Mouse (Mus musculus): Measurements from ENCODE around the gene E330009J07Rik. TPM values are rescaled to one million over a fixed set of nuclear protein-coding genes. Genes with fewer than 3 reads are reported as not detected.

The E330009J07Rik gene
- 7.5 and 9.6 TPM in 2 replicates for total RNA-seq (2015; ENCODE audit: low replicate concordance)
- total RNA-seq (2017; ENCODE audit: low replicate concordance) = 2.8 and 6.0 TPM in 2 replicates

GRCm38 (mm10) chr6:40436047-40436483, at the start of gene E330009J07Rik:
E330009J07Rik (minus strand) TSS chr6:40436135.
- ATAC-seq (replicated peaks; ENCODE audit: low FRiP score, poor library complexity, severe bottlenecking) = no peak; the same call in 1 of the 2 replicates

- ATAC-seq (replicated peaks; ENCODE audit: low FRiP score, poor library complexity, severe bottlenecking) = no peak
Measured at GRCm38 (mm10) chr6:40482318-40482717, 46.4 kb upstream of the E330009J07Rik start.

- no peak for ATAC-seq (replicated peaks; ENCODE audit: low FRiP score, poor library complexity, severe bottlenecking)
Measured at GRCm38 (mm10) chr6:40479705-40480104, 43.8 kb upstream of the E330009J07Rik start.

GRCm38 (mm10) chr6:40476132-40476531, 40.2 kb upstream of the E330009J07Rik start:
- ATAC-seq (replicated peaks; ENCODE audit: low FRiP score, poor library complexity, severe bottlenecking) = no peak

- no peak for ATAC-seq (replicated peaks; ENCODE audit: low FRiP score, poor library complexity, severe bottlenecking)
Measured at GRCm38 (mm10) chr6:40471720-40472010, 35.7 kb upstream of the E330009J07Rik start.

GRCm38 (mm10) chr6:40470916-40471719, 35.2 kb upstream of the E330009J07Rik start, which contains the start of gene Ssbp1:
Ssbp1 (plus strand) TSS chr6:40471352.
- ATAC-seq (replicated peaks; ENCODE audit: low FRiP score, poor library complexity, severe bottlenecking) = peak; percentile 98

GRCm38 (mm10) chr6:40465710-40466109, 29.8 kb upstream of the E330009J07Rik start:
- no peak for ATAC-seq (replicated peaks; ENCODE audit: low FRiP score, poor library complexity, severe bottlenecking)

DNA sequence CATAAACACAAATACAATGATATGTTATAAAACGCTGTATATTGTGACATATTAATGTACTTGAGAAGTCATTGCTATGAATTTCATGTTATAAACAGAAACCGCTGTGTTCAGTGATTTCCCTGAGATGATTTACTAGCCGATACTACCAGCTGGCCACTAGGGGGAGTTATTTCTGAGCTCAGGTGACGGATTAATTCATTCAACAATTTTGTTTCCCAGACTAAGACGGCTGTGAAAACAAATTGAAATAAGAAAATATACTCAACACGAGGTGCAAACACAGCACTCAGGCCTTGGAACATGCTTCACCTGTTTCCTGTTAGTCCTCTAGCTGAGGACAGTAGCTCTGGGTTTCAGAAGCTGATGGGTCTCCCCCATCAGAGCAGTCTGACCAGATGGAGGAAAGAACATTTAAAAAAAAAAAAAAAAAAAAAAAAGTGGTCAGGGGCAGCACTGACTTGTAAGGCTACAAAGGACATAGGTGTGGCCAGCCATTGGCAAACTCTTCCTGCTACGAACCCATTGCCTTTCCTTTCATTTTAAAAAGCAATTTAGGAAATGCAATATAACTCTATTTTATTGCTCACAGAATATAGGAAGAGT, 18.6 kb upstream of the E330009J07Rik start:
- ATAC-seq (replicated peaks; ENCODE audit: low FRiP score, poor library complexity, severe bottlenecking) = no peak; the same call in 1 of the 2 replicates

DNA sequence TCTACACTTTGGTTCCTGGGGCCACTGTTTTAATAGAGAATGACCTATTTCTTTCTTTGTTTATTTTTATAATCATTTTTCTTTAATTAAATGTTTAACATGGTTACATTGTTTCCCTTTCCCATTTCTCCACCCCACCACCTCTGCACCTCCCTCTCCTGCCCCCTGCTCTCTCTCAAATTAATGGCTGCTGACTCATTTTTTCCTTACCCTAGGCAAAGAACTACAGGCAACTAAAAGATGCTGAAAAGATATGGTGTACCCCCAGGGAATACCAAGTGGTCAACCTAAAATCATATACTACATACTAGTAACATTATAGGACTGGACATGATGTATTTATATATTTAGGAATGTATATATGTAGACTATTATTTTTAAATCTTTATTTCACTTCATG, 12.7 kb upstream of the E330009J07Rik start:
- no peak for ATAC-seq (replicated peaks; ENCODE audit: low FRiP score, poor library complexity, severe bottlenecking)

DNA sequence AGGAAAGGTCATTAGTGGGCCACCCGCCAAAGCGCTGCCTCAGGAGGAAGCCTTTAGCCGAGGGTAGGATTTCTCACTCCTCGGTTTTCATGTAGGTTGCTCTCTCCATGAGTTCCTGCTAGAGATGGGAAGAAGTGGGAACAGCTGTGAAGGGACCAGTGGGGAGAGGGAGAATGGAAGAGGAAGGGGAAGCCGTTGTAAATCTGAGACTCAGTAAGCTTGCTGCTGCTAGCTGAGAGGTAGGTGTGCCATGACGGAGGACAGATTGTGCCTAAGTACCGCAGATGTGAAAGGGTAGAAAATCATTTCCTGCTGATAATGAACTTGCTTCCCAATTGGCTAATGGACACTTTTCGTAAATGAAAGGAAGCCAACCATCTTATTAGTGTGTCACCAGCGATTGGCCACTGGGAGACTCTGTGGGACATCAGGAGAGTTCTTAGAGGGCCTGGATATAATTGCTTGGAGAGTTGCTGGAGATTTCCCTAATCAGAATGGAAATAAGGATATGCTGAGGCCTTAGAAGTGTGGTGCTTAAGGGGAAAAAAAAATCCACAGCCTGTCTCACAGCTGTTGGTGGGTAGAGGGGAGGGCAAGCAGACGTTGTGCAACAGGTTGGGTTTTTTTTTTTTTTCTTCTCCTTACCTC, 7.5 kb upstream of the E330009J07Rik start:
- no peak for ATAC-seq (replicated peaks; ENCODE audit: low FRiP score, poor library complexity, severe bottlenecking)

DNA sequence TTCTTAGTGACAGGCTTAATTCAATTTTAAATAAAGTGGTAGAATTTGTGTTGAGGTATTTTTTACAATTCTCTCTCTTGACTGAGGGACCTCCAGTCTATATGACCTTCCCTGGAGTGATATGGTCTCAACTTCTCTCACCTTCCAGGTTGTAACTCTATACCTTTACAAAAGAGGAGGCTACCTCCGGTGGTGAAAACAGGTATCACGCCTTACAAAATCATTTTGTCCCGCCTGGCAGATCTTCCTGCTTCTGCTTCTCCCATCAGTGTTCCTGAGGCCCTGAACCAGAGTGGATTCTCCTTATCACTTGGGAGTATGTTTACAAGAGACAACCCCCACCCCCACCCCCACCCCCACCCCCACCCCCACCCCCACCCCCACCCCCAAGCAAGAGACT, 5.8 kb upstream of the E330009J07Rik start:
- ATAC-seq (replicated peaks; ENCODE audit: low FRiP score, poor library complexity, severe bottlenecking) = no peak

DNA sequence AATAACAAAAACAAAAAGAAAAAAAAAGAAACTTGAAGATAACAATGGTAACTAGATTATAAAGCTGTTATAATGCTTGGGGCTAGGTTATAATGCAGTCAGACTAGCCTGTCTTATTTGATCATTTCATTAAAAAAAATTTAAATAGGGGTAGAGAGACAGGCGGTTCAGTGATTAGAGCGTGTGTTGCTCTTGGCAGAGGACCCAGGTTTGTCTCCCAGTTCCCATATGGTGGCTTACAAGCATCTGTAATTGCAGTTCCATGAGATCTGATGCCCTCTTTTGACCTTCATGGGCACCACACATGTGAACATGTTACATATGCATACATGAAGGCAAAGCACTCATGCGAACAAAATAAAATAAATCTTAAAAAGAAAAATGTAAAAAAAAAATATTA, 5.3 kb upstream of the E330009J07Rik start:
- no peak for ATAC-seq (replicated peaks; ENCODE audit: low FRiP score, poor library complexity, severe bottlenecking)

GRCm38 (mm10) chr6:40439731-40440130, 3.8 kb upstream of the E330009J07Rik start:
- ATAC-seq (replicated peaks; ENCODE audit: low FRiP score, poor library complexity, severe bottlenecking) = no peak

DNA sequence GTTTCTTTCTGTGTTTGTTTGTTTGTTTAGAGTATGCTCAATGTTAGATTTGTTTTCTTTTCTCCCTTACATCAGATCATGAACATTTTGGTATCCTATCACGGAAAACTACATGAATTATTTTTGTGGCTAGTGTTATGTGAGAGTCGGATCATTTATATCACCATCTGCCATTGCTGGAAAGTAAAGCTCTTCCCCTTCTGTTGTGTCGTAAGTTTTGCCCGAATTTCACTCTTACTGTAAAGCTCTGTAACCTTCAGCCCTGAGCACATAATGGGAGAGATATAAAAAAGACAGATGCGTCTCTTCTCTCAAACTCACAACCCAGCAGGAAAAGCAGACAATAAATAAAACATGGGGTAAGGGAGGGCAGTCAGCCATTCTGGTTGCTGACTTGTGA, 3.0 kb upstream of the E330009J07Rik start, which contains the start of gene Wee2:
Gene Wee2, plus strand, starts transcription at position 153 of the 400 bp plus-strand sequence.
- no peak for ATAC-seq (replicated peaks; ENCODE audit: low FRiP score, poor library complexity, severe bottlenecking)

- ATAC-seq (replicated peaks; ENCODE audit: low FRiP score, poor library complexity, severe bottlenecking) = no peak
Measured at GRCm38 (mm10) chr6:40435151-40436046, 536 bp downstream of the E330009J07Rik start.

DNA sequence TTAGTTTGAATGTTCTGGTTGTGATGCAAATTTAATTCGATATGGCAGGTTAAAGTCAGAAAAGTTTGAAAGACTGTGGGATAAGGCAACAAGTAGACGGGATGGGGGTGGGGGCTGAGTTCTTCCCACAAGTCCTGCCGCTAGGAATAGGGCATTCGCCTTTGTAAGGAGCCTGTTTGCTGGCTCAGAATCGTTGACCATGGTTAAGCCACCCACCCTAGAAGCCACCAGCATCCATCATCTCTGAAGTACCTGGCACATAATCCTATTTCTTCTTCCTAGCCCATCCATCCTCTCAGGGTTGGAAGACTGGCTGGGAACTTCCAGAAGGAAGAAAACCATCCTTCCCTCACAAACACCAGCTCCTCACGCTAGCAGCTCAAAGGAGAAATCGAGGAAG, 1.2 kb downstream of the E330009J07Rik start:
- ATAC-seq (replicated peaks; ENCODE audit: low FRiP score, poor library complexity, severe bottlenecking) = no peak

DNA sequence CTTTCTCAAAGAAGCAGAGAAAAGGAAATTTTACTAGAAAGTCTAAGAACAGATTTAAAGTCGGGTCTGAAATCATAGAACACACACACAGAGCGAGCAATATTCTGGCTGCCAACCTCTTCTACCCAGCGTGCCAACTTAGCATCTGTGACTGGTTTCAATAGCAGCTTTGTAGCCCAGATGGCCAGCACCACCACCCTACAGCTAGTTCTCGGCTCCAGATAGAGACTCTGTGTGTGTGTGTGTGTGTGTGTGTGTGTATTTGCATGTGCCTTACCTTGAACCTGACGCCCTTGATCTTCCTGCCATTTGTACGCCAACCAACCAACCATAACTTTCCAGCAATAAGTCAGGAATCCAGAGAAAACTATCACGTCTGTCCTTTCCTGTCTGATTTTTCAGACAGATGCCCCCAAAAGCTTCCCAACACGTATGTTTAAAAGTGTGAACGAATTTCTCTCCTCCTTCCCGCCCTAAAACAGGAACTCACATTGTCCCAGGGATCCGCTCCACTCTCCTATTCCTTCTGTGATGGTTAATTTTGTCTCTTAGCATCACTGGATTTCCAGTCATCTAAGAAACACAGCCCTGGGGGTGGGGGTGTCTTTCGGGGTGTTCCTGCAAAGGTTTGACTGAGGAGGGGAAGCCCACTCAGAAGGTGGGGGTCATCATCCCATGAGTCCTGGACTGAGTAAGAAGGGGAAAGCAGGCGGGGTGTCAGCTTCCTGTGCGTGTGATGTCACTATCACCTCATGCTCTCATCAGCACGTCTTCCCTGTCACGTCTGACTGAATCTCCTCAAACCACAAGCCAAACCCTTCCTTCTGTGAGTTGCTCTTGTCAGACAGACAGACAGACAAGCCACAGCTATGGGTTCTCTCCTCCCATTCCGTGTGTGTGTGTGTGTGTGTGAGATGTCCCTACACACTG, 3.3 kb downstream of the E330009J07Rik start:
- ATAC-seq (replicated peaks; ENCODE audit: low FRiP score, poor library complexity, severe bottlenecking) = no peak

- no peak for ATAC-seq (replicated peaks; ENCODE audit: low FRiP score, poor library complexity, severe bottlenecking)
Measured at GRCm38 (mm10) chr6:40431812-40432211, 4.1 kb downstream of the E330009J07Rik start.

DNA sequence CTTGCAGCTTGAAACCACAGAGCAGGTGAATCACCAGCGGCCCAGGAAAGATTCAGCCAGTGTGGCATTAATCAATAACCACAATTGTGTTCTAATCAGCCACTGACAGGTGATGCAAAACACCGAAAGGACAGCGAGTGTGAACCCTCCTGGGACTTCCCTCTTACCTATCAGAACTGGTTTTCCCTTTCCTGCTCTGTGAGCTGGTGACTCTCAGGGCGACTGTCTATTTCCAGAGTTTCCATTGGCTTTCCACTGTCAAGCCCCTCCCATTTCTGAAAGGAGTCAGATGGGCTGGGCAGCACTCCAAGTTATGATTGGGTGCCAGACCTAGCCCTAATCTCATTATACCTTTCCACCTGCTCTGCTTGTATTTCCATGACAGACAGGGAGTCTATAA, 4.6 kb downstream of the E330009J07Rik start:
- no peak for ATAC-seq (replicated peaks; ENCODE audit: low FRiP score, poor library complexity, severe bottlenecking)

Measured in erythroblast, adult 5-6 weeks (primary cell).